Mouse (Mus musculus) ovary, adult 18-20 months (tissue): Measurements from ENCODE around the gene C5ar2.
A peak's percentile ranks its signal among the peaks of the same experiment; 100 is the strongest.
"Not testable (repeated sequence)": the region's sequence is repeated elsewhere in the genome, so short reads cannot be mapped to it uniquely, and the experiment has no call there.

Experiments used
- DNase-seq: peaks from one replicate; pipeline ENCODE4 v3.0.0; 2022; ENCODE audit warnings: low spot score, mixed read lengths

C5ar2 gene

GRCm38 (mm10) chr7:16244067-16244466 is at the start of gene C5ar2:
TSS of gene C5ar2 (minus strand) at chr7:16244154.
- DNase-seq: no peak

GRCm38 (mm10) chr7:16287791-16288190 is 43.8 kb upstream of the C5ar2 start:
- no peak for DNase-seq

DNA sequence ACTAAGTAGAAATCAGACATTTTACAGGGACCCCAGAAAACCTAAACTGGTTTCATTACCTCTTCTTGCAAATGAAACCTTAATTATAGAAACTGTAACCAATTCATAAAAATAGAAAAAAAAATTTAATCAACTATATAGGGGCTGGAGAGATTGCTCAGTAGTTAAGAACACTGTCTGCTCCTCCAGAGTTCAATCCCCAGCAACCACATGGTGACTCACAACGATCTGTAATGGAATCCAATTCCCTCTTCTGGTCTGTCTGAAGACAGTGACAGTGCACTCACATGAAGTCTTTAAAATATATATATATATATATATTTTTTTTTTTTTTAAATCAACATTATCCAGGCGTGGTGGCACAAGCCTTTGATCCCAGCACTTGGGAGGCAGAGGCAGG is 43.1 kb upstream of the C5ar2 start:
- DNase-seq: no peak

GRCm38 (mm10) chr7:16286026-16286961 is 42.3 kb upstream of the C5ar2 start, which contains the start of gene Ccdc9:
TSS of gene Ccdc9 (minus strand) at chr7:16286795.
- DNase-seq: peak; percentile 99

GRCm38 (mm10) chr7:16285450-16286025 is 41.6 kb upstream of the C5ar2 start:
- peak; percentile 77 for DNase-seq

GRCm38 (mm10) chr7:16284904-16285303 is 41.0 kb upstream of the C5ar2 start:
- no peak for DNase-seq

DNA sequence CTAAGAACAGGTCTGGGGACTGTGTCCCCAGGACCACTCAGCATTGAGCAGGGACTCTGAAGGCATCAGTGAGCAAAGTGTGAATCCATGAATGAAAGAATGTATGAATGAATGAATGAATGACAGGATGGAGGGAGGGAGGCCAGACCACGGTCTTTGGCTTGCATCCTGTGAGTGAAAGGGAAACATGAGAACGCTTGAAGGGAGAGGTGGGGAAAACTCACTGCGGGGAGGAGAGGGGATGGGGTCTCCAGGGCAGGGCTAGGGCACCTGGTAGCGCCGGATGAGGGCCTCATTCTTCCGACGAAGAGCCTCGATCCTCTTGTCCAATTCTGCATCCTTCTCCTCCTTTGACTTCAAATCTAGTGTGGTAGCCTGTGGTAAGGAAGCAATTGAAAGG is 40.0 kb upstream of the C5ar2 start:
- no peak for DNase-seq

- DNase-seq: no peak
These were observed 38.4 kb upstream of the C5ar2 start for GRCm38 (mm10) chr7:16282334-16282733.

GRCm38 (mm10) chr7:16280721-16281120 is 36.8 kb upstream of the C5ar2 start:
- no peak for DNase-seq

DNA sequence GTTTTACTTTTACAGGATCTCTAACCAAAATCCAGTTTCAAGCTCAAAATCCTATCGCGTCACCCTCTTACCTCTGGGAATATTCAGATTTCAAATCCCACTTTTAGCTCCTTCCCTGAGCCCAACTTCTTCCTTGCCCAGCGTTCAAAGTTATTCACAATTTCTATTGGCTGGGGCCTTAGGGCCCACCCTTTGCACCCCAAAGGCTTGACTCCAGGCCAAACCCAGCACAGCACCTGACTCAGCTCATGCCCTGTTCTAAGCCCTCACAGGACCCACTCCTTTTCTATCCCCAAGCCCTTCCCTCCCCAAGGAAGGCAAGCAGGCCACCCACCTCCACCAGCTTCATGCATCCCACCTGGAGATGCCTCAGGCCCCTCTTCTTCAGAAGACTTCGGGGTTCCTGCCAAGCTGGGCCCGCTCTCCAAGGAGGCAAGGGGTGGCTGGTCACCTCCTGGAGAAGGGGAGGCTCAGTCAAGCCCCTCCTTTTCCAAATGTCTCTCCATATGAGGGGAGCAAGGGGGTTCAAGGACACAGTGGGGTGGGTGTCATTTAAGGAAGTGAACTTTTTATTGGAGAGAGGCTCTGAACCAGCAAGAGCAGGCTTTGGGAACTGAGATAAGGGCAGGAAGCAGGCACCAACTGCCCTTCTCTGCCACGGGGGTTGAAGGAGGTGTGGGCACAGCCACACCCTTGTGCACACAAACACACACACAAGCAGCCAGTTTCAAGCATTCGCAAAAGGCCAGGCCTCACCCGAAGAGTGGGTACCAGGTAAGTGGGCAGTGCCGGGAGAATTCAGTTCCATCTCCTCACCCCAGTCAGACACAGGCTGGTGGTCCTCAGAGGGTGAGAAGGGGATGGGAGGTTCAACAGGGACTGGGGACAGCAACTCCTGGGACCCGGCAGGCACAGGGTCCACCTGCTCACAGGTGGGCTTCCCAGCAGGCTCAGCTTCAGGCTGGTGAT is 31.3 kb upstream of the C5ar2 start:
- no peak for DNase-seq

DNA sequence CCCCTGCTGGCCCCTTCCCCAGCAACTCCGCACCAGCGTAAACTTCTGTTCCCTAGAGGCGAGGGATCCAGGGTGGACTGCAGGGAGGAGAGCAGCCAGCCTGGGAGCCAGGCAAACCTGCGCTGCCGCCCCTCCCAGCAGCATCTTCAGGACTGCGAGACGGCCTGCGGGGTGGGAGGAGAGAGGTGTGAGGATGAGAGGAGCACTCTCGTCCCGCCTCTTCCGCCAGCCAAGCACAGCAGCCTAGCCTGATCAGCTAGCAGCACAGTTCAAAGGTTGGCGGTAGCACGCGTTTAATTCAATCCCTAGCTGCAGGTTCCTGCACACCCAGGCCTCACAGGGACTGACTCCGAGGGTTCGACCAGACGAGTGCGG is 29.8 kb upstream of the C5ar2 start:
- peak; percentile 67 for DNase-seq

DNA sequence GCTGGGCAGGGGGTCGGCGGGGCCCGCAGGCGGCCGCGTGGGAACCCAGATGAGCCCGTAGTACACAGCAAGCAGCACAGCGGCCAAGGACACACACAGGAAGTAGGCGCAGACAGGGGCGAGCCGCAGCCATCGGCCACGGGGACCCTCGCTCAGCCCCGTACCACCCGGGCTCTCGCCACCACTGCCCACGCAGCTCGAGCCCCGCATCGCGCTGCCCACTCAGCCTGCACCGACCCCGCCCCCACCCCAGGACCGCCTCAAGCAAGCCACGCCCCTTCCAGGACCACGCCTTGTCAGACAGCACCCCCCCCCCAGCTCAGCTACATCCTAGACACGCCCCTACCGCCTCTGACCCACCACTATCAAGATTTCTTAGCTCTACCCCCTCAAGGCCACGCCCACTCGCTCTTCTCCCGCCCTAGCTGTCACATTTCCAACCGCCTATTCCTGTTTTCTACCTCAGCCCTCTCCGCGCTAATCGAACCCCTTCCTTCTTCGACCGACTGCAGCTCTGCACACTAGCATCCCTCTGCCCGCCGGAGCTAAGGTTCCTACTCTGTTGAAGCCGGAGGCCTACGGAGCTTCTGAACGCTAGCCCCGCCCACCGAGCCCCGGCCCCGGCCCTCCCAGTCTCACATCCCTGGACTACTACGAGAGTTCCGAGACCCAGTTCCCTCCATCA is 29.3 kb upstream of the C5ar2 start, which contains the start of gene Inafm1:
Inafm1 (minus strand) TSS at position 537 of the 685 bp plus-strand sequence.
- DNase-seq: peak; percentile 86

GRCm38 (mm10) chr7:16272681-16273080 is 28.7 kb upstream of the C5ar2 start:
- peak; percentile 60 for DNase-seq

GRCm38 (mm10) chr7:16271139-16271538 is 27.2 kb upstream of the C5ar2 start:
- no peak for DNase-seq

DNA sequence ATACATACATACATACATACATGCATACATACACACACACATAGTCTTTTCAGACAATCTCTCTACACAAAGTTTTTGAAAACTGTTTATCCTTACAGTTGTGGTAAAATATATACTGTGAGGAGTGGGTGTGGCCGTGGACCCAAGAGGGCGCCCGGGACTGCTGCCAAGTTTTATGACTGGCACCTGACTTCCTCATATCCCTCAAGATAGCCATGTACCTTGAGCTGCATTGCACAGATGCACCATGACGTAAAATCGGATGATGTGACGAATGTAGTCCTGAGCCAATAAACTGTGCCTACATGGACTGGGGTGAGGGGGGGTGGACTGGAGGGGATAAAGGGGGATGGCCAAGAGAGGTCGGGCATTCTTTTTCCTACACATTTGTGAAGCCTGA is 22.6 kb upstream of the C5ar2 start:
- not testable (repeated sequence) for DNase-seq

DNA sequence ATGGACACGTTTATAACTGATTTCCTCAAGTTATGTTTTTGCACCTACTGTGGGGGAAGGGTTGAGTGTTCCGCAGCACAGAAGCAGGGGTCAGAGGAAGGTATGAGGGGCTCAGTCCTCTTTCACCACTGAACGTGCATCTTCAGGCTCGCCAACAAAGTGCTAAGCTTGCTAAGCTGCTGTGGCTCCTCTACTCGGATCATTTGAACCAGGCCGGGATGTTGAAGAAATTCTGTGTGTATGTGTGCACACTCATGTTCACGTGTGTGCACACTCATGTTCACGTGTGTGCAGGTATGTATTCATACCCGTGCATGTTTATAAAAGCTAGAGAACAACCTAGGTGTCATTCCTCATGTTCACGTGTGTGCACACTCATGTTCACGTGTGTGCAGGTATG is 21.9 kb upstream of the C5ar2 start:
- DNase-seq: no peak

DNA sequence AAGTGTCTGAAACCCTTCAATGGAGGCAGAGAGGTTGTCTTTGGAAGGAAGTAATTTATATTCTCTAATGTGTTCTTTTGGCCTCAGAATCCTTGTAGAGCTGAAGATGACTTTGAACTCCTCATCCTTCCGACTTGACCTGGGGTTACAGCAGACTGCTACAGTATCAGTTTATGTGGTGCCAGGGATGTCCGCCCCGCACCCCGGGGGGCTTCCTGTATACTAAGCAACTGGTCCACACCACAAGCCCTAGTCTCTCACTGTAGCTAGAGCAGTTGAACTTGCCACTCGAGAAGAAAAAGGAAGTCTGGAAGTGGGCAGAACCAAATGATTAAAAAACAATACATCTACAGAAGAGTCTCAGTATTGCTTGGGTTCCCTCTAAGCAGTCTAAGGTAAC is 19.9 kb upstream of the C5ar2 start:
- no peak for DNase-seq

DNA sequence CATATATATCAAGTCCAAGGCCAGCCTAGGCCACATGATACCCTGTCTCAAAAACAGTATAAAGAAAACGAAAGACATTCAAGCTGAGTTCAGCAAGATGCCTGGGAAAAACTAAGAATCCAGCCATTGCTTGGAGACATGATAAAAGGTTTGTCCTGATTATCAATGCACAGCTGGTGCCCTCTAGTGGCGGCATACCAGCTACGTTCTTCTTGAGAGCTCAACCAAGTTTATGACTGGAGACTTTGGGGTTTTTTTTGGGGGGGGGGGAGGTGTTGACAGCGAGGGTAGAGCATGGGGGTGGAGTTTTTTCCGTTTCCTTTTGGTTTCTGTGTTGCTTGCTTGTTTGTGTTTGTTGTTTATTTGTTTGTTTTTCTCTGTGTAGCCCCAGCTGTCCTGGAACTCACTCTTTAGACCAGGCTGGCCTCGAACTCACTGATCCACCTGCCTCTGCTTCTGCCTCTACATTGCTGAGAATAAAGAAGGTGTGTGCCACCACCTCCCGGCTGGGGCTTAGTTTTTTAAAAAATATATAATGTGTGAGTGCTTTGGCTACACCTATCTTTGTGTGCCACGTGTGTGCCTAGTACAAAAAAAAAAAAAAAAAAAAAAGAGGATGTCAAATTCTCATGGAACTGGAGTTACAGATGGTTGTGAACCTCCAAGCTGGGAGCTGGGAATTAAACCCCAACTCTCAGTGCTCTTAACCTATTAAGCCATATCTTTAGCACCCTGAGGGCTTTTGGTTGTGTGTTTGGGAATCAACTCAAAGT is 19.2 kb upstream of the C5ar2 start:
- DNase-seq: no peak

GRCm38 (mm10) chr7:16261097-16261496 is 17.1 kb upstream of the C5ar2 start:
- DNase-seq: no peak

GRCm38 (mm10) chr7:16259110-16259590 is 15.2 kb upstream of the C5ar2 start, which contains the start of gene C5ar1:
TSS of gene C5ar1 (minus strand) at chr7:16259540.
- no peak for DNase-seq

DNA sequence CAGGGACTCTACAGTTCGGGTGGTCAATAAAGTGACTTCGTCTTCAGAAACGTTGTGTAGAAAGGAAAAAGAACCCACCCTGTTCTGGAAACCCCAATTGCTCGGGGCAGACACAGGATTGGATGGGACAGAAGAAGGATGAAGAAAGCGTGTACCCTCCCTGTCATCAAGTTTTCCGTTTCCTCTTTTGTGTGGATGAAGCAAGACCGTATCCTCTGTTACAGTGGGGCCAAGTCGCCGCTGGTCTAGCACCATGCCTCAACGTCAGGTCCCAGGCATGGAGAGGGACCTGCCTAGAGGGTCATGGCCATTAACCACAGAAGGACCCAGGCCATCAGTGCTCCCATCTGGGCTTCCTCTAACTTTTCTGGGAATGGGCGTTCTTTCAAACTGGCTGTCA is 13.9 kb upstream of the C5ar2 start:
- no peak for DNase-seq
